Mouse (Mus musculus) kidney, embryonic 16.5 days (tissue): ENCODE data around the gene Ubr4. TPM values are rescaled to one million over a fixed set of nuclear protein-coding genes. Genes with fewer than 3 reads are reported as not detected.

Experiments used
- ATAC-seq: fragments of 200-750 bp; cut with Nextera tagmentation; 2 replicates; pipeline ENCODE4 v1.8.0; 2017; ENCODE audit warnings: moderate TSS enrichment; ENCODE audit not compliant: low FRiP score, low TSS enrichment
- H3K27ac ChIP-seq: fragments of 300-500 bp; sonication (generic); 2 replicates; pipeline ENCODE4 v1.5.1; 2014; ENCODE audit warnings: low read length
- H3K27me3 ChIP-seq: fragments of 300-500 bp; sonication (generic); 2 replicates; pipeline ENCODE4 v1.6.1; 2014; ENCODE audit warnings: low read length, control low read depth, mixed read lengths; ENCODE audit not compliant: insufficient read depth
- H3K36me3 ChIP-seq: fragments of 300-500 bp; sonication (generic); 2 replicates; pipeline ENCODE4 v1.6.1; 2014; ENCODE audit warnings: low read length, control low read depth, mixed read lengths; ENCODE audit not compliant: insufficient read depth
- H3K4me1 ChIP-seq: fragments of 300-500 bp; sonication (generic); 2 replicates; pipeline ENCODE4 v1.6.1; 2014; ENCODE audit warnings: low read length, control low read depth, mixed read lengths; ENCODE audit not compliant: insufficient read depth
- H3K4me2 ChIP-seq: fragments of 300-500 bp; sonication (generic); replicated peaks from 2 replicates; pipeline ENCODE4 v1.6.1; 2014; ENCODE audit warnings: low read depth, low read length
- H3K4me3 ChIP-seq: fragments of 300-500 bp; sonication (generic); 2 replicates; pipeline ENCODE4 v1.5.1; 2014; ENCODE audit warnings: mild to moderate bottlenecking, low read length
- H3K9ac ChIP-seq: fragments of 300-500 bp; sonication (generic); replicated peaks from 2 replicates; pipeline ENCODE4 v1.6.1; 2014; ENCODE audit warnings: low read length
- H3K9me3 ChIP-seq: fragments of 300-500 bp; sonication (generic); 2 replicates; pipeline ENCODE4 v1.6.1; 2016; ENCODE audit warnings: low read length, control low read depth
- WGBS: fragments of 180-500 bp; shearing (Covaris S2); extraction: QIAGEN DNeasy Blood & Tissue Kit; methylation state at CpG from one replicate; pipeline ENCODE4 v1.1.7; 2014; 5-methylcytosine and 5-hydroxymethylcytosine counted together
- polyA plus RNA-seq: library from polyadenylated mRNA; unstranded; fragments of >200 nt; fragmentation: Nextera tagmentation; extraction: Ambion mirVana; gene quantifications from 2 replicates; pipeline ENCODE4 v1.2.1, GENCODE M21; 2015

The Ubr4 gene
- polyA plus RNA-seq, 1 experiment from 2014 or later = 72.2 TPM

- Histone ChIP-seq H3K9me3 (no peaks in the 10 kb centered on the region), H3K4me3 (no peak overlapping the region), H3K36me3 (peaks cover 41% of the 10 kb centered on the region), H3K9ac (no peak overlapping the region), H3K4me1 (no peaks in the 10 kb centered on the region), H3K27ac (no peak overlapping the region), H3K27me3 (no peaks in the 10 kb centered on the region), H3K4me2 (no peak overlapping the region)
- 83% methylated on average over 23 of the region's 23 CpGs for WGBS
- no peak; the same call in 1 of the 2 replicates for ATAC-seq
Observed at GRCm38 (mm10) chr4:139345416-139346019, 6.9 kb upstream of the Ubr4 start.

GRCm38 (mm10) chr4:139352832-139353231 is 423 bp downstream of the Ubr4 start:
- ATAC-seq = peak; percentile 33
- 1% methylated on average over 7 of the region's 7 CpGs for WGBS
- H3K4me1 ChIP-seq = peaks cover 16% of the 10 kb centered on the region
- H3K27ac ChIP-seq = peak overlapping the region; percentile 98
- H3K9ac ChIP-seq = peak overlapping the region; percentile 90
- no peaks in the 10 kb centered on the region for H3K9me3 ChIP-seq
- no peaks in the 10 kb centered on the region for H3K27me3 ChIP-seq
- H3K4me2 ChIP-seq = peak overlapping the region; percentile 92
- peaks cover 35% of the 10 kb centered on the region for H3K36me3 ChIP-seq
- H3K4me3 ChIP-seq = peak overlapping the region; percentile 95

GRCm38 (mm10) chr4:139357211-139357610 is 4.8 kb downstream of the Ubr4 start:
- Histone ChIP-seq H3K36me3 (peaks cover 54% of the 10 kb centered on the region), H3K4me1 (0 out of 2 replicates have a peak, but pooled peaks cover 6% of the 10 kb centered on the region), H3K4me2 (no peak overlapping the region), H3K27ac (no peak overlapping the region), H3K9me3 (no peaks in the 10 kb centered on the region), H3K27me3 (no peaks in the 10 kb centered on the region), H3K9ac (no peak overlapping the region), H3K4me3 (no peak overlapping the region)
- ATAC-seq = no peak
- 92% methylated on average over 3 of the region's 3 CpGs for WGBS

GRCm38 (mm10) chr4:139360761-139361548 is 8.5 kb downstream of the Ubr4 start:
- H3K4me1 ChIP-seq = no peaks in the 10 kb centered on the region
- peaks cover 75% of the 10 kb centered on the region for H3K36me3 ChIP-seq
- no peak overlapping the region for H3K9ac ChIP-seq
- ATAC-seq = no peak
- H3K9me3 ChIP-seq = no peaks in the 10 kb centered on the region
- no peaks in the 10 kb centered on the region for H3K27me3 ChIP-seq
- H3K4me3 ChIP-seq = no peak overlapping the region
- WGBS = 95% methylated on average over 11 of the region's 11 CpGs
- no peak overlapping the region for H3K4me2 ChIP-seq
- H3K27ac ChIP-seq = no peak overlapping the region

DNA sequence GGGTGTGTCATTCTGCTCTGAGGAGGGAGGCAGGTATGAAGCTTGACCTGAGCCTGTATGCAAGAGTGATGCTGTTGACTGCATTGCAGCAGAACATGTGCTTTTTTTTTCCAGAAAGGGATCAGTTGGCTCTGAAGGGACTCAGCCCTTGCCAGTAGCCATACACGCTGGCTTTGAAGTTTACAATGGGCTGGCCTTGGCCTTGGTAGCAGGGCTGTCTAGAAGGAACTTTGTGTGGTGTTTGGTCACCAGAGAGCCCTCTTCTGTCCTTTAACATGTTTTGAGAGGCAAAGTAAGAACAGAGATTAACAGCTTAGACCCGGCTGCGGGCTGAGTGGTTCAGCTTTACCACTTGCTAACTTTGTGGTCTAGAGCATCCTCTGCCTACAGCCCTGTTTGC is 14.9 kb downstream of the Ubr4 start:
- Histone ChIP-seq H3K4me3 (no peak overlapping the region), H3K9me3 (no peaks in the 10 kb centered on the region), H3K36me3 (peaks cover 81% of the 10 kb centered on the region), H3K27ac (no peak overlapping the region), H3K4me2 (no peak overlapping the region), H3K9ac (no peak overlapping the region), H3K4me1 (no peaks in the 10 kb centered on the region), H3K27me3 (no peaks in the 10 kb centered on the region)
- no peak for ATAC-seq
- 97% methylated on average over 3 of the region's 3 CpGs for WGBS

DNA sequence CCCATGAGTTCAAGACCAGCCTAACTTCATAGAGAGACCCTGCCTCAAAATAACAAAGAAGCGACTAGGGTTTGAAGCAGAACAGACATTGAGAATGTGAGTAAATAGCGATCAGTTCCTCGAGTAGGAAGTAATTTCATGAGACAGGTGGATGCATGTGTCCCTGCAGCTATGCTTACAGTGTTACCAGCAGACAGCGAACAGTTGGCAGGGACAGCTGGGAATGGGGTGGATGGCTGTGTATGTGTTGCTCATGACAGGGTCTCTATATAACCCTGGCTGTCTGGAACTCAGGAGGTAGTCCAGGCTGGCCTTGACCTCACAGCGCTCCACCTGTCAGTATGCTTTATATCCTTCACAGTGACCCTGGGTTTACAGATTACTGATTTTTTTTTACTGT is 15.6 kb downstream of the Ubr4 start:
- ATAC-seq = no peak
- peaks cover 79% of the 10 kb centered on the region for H3K36me3 ChIP-seq
- H3K9ac ChIP-seq = no peak overlapping the region
- H3K4me3 ChIP-seq = no peak overlapping the region
- no peaks in the 10 kb centered on the region for H3K9me3 ChIP-seq
- H3K27me3 ChIP-seq = no peaks in the 10 kb centered on the region
- no peaks in the 10 kb centered on the region for H3K4me1 ChIP-seq
- H3K27ac ChIP-seq = no peak overlapping the region
- H3K4me2 ChIP-seq = no peak overlapping the region
- WGBS = 93% methylated on average over 5 of the region's 5 CpGs

DNA sequence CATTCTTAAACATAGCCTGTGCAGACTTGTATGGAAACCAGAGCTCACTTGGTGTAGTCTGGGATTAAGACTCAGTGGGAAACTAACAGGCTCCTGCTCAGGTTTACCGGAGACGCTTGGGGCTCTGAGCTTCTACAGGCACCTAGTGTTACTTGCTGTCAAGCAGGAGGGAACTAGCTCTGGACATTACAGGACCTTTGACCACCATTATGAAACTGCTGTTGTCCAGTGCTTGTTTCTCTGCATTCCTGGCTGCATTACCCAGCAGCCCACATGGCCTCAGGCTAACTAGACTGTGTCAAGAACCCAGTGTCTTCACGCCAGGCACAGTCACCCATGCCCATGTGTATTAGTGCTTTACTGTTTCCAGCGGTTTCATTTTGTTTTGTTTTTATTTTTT is 20.7 kb downstream of the Ubr4 start:
- H3K4me2 ChIP-seq = no peak overlapping the region
- peaks cover 70% of the 10 kb centered on the region for H3K36me3 ChIP-seq
- WGBS = 93% methylated on average over 4 of the region's 4 CpGs
- no peak overlapping the region for H3K27ac ChIP-seq
- no peaks in the 10 kb centered on the region for H3K4me1 ChIP-seq
- H3K9ac ChIP-seq = no peak overlapping the region
- no peaks in the 10 kb centered on the region for H3K9me3 ChIP-seq
- no peaks in the 10 kb centered on the region for H3K27me3 ChIP-seq
- no peak for ATAC-seq
- no peak overlapping the region for H3K4me3 ChIP-seq

DNA sequence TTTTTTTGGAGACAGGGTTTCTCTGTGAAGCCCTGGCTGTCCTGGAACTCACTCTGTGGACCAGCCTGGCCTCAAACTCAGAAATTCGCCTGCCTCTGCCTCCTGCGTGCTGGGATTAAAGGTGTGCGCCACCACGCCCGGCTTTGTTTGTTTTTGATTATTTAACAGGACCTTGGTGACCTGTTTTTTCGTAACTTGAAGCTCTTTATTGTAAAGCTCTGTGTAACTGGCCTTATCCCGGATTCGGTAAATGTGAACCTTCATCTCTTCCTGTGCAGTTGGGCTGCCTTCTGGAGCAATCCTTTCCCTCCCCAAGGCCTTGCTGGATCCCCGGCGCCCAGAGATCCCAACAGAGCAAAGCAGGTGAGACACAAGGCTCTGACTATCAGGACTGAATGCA is 21.1 kb downstream of the Ubr4 start:
- Histone ChIP-seq H3K27ac (no peak overlapping the region), H3K36me3 (peaks cover 68% of the 10 kb centered on the region), H3K4me1 (no peaks in the 10 kb centered on the region), H3K27me3 (no peaks in the 10 kb centered on the region), H3K4me3 (no peak overlapping the region), H3K9ac (no peak overlapping the region), H3K4me2 (no peak overlapping the region), H3K9me3 (no peaks in the 10 kb centered on the region)
- WGBS = 89% methylated on average over 10 of the region's 10 CpGs
- ATAC-seq = no peak

GRCm38 (mm10) chr4:139379719-139380118 is 27.3 kb downstream of the Ubr4 start:
- ATAC-seq = no peak
- Histone ChIP-seq H3K27me3 (no peaks in the 10 kb centered on the region), H3K4me1 (peaks cover 21% of the 10 kb centered on the region), H3K4me3 (peak overlapping the region; percentile 93), H3K27ac (peak overlapping the region; percentile 94), H3K9ac (peak overlapping the region; percentile 93), H3K36me3 (peaks cover 22% of the 10 kb centered on the region; the same call in 1 of the 2 replicates), H3K4me2 (peak overlapping the region; percentile 96), H3K9me3 (no peaks in the 10 kb centered on the region)
- 10% methylated on average over 8 of the region's 8 CpGs for WGBS

DNA sequence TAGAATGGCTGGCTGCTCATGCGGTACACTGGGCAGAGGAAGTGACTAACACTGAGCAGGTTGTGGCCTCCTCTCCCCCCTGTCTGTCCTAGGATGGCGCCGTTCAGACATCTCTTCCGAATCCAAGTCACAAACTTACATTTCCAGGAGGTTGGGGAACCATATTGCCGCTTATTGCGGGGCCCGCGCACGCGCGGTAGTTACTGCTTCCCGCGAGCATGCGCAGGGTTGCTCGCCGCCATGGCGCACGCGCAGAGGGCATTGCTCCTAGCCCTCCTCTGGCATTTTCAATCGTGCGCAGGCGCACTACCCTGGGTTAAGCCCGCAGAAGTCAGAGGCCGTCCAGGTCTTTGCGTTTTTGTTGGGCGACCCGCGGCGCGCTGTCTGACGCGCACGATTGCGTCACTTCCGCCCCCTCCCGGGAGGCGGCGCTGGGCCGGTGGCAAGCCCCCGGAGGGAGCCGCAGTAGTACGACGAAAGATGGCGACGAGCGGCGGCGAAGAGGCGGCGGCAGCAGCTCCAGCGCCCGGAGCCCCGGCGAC is 27.9 kb downstream of the Ubr4 start:
- Histone ChIP-seq H3K36me3 (peaks cover 17% of the 10 kb centered on the region; the same call in 1 of the 2 replicates), H3K27me3 (no peaks in the 10 kb centered on the region), H3K4me3 (peak overlapping the region; percentile 93), H3K4me1 (peaks cover 21% of the 10 kb centered on the region), H3K9ac (peak overlapping the region; percentile 93), H3K9me3 (no peaks in the 10 kb centered on the region), H3K4me2 (peak overlapping the region; percentile 96), H3K27ac (peak overlapping the region; percentile 94)
- WGBS = under 1% methylated on average over 54 of the region's 54 CpGs
- peak; percentile 98 for ATAC-seq
